Mouse (Mus musculus) adrenal gland, adult (tissue): Measurements from ENCODE around the gene Klhdc8b.

Experiments
- DNase-seq, 2 experiments: peaks; one replicate each; pipeline ENCODE4 v3.0.0; 2022 to 2023; ENCODE audit warnings: low spot score in 1 of 2; ENCODE audit not compliant: inconsistent age in 2 of 2

The Klhdc8b gene

DNA sequence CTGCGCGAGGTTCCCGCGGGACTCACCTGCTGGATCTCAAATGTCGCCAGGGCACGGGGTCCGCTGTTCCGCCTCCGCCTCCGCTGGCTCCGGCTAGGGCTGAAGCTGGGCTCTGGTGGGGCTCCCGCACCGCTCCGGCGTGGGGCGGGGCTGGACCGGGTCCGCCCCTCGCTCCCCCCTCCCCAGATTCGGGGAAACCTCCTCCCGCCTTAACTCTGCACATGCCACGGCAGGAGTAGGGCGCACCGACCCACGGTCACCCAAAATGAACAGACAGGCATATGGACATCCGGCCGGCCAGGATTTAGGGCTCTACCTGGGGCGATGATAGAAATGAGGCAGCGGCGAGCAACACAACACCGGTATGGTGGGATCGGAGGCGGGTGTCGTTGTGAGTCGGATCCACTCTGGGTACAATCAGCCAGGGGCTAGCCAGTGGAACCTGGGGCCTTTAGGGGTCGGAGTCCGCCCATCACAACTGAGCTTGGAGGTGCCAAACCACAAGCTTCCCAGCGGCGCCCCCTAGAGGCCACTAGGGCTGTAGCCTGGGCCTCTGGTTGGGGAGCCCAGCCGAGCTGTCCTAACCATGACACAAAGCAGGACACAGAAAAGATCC, 9.0 kb downstream of the Klhdc8b start:
- DNase-seq: peak; percentile 88 to 95

GRCm38 (mm10) chr9:108451519-108452160, 9.7 kb downstream of the Klhdc8b start:
- DNase-seq: no peak

DNA sequence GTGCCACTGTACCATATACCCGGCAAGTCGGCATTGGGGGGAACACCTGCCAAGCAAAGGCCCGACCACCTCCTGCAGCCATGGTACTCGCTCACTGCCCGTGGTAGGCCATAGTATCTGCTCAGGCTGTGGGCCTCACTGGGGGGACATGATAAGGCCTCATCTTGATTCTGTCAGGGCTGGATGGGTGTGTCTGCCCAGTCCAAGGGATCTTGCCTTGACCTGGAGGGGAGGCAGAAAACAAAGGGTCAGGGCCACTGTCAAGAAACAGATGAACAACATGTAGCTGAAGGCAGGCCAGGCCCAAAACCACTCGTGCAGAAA, 10.2 kb downstream of the Klhdc8b start:
- DNase-seq: no peak

DNA sequence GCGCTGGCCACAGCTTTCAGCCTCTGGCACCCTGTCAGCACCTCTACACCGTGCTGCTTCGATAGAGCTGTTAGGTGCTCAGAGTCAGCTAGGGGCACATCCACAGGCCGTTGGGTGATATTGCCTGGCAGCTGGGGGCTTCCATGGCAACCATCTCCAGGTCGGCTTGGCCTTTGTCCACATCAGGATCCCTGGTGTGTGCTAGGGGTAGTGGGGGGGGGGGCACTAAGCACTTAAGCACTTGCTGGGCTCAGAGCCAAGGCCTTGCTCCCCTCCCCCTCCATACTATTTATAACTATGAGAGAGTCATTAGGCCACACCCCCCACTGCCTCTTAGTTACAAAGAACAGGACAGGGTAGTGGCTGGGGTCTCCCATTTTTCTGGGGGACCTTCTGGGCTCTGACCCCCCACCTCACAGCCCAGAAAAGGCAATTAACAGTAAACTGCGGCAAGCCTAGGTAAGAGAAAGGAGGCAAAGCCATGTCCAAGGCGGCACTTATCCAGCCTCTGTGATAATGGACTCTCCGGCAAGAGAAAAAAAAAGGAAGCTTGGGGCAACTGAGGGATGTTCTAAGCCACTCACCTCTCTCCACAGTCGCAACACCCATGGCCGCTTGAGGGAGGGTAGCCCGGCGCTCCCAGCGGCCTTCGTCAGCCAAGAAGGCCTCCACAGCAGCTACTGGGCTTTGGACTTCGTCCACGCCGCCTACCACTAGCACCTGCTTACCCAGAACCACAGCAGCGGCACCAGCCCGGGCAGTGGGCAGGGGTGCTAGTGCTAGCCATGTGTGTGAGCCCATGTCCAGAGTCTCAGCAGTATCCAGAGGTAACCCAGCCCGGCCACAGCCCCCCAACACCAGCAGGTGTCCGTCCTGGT, 10.8 kb downstream of the Klhdc8b start:
- DNase-seq: peak in 1 of 2 experiments; percentile 56

- DNase-seq: peak; percentile 48 to 60
These were observed 11.5 kb downstream of the Klhdc8b start for GRCm38 (mm10) chr9:108449860-108450259.

DNA sequence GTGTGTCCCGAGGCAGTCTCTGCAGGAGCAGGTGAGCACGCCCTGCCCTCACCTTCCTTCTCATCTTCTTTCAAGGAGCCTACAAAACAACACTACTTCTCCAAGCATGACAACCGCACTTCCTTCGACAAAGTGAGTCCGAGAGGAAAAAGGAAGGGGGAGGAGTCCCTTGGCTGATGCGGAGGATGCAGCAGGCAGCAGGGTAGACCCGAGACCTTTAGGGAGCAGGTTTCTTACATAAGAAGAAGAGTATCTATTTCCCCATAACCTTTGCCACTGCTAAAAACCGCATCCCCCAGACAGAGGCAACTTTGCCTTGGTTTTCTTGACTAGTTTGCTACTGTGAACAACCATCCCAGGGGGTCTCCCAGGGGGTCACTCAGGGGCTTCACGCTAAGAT, 16.3 kb downstream of the Klhdc8b start:
- peak in 1 of 2 experiments; percentile 18 for DNase-seq

GRCm38 (mm10) chr9:108441236-108441919, 20.0 kb downstream of the Klhdc8b start:
- DNase-seq: peak in 1 of 2 experiments; percentile 15

GRCm38 (mm10) chr9:108440485-108440884, 20.9 kb downstream of the Klhdc8b start:
- DNase-seq: peak in 1 of 2 experiments; percentile 18

DNA sequence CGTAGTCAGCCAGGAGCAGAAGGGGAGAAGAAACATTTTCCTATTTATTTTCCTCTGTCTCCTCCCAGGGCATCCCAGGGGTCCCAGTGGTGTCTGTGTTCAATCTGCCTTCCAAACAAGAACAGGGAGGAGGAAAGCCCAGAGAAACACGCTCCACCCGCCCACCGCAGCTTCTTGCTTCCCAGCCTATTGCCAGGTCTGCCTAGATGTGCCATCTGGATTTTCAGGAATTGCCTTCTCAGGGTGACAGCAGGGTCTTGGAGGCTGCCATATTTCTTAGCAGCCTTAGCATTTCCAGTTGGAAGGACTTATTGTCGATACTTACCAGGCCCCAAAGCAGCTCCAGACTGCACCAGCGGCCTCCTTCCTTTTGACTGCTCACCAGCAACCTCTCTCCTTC, 22.2 kb downstream of the Klhdc8b start:
- DNase-seq: no peak

DNA sequence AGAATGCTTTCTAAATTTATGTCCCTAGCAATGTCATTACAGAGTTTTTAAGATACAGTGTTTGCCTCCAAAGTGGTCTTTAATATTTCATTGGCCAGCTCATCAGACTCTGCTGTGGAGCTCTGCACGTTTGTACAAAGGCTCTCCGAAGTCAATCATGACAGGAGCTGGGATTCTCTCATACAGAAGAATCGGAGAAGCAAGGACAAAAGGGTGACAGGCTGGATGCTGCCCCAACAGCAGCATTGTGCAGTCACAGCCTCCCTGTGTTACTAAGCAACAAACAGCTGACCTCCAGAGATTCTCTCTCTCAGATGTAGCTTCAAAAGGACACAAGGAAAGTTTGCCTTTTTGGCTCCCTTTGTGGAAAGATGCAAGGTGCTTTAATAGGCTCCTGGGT, 25.2 kb downstream of the Klhdc8b start, which contains the start of gene BC048562:
Gene BC048562 (plus strand): TSS at position 301 of the 400 bp plus-strand sequence.
- no peak for DNase-seq

DNA sequence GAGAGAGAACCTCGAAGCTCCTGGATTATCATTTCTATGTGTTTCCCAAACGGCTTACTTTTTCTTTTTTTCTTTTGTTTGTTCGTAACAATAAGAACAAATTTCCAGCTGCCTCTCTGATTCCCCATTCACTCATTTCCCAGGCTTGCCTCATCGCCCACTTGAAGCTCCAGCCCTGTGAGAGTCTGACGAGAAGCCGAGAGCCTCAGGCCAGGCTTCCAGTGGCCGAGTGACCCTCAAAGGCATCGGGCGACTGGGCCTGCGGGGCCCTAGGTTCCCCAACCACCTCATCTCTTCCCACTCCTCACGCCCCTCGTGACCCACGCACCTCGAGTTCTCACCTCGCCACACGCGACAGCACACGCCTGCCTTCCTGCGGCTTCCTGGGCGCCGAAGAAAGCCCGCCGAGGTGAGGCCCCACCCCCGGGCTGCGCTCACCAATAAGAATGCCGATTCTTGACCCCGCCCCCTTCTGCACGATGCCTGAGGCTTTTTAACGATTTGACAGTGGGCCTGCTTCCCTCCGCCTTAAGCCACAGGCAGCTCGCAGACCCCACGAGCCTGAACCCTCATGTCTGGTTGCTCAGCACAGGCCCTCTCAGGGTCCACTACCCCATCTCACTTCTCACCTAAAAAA, 29.8 kb downstream of the Klhdc8b start:
- no peak for DNase-seq

- DNase-seq: no peak
These were observed 33.0 kb downstream of the Klhdc8b start, which contains the start of gene Ccdc36 for GRCm38 (mm10) chr9:108428384-108428783. Gene Ccdc36 (minus strand): TSS chr9:108428484.

GRCm38 (mm10) chr9:108412221-108412620, 49.2 kb downstream of the Klhdc8b start:
- DNase-seq: peak; percentile 41 to 80

DNA sequence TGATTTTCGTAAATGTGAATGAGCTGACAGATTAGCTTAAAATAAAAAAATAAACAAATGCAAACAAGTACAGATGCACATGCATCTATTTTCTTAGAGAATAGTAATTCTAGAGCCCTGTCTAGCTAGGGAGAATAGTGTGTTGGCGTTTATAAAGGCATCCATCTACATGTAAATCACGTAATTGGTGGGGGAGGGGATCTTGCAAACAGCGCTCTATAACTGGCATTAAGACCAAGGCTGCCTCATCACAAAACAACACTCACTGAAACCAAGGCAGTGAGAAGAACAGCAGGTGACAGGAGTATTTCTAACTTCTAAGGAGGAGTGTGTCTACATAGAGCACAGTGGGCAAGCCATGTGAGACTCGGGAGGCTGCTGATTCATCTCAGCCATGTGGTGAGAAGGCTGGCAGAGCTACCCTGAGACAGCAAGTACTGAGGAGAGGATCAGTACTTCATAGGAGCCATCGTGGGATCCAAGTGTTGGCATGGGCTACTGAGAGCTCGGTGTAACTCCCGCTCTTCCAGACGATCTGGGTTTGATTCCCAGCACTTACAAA, 49.9 kb downstream of the Klhdc8b start:
- no peak for DNase-seq

GRCm38 (mm10) chr9:108409535-108409934, 51.8 kb downstream of the Klhdc8b start:
- DNase-seq: no peak

DNA sequence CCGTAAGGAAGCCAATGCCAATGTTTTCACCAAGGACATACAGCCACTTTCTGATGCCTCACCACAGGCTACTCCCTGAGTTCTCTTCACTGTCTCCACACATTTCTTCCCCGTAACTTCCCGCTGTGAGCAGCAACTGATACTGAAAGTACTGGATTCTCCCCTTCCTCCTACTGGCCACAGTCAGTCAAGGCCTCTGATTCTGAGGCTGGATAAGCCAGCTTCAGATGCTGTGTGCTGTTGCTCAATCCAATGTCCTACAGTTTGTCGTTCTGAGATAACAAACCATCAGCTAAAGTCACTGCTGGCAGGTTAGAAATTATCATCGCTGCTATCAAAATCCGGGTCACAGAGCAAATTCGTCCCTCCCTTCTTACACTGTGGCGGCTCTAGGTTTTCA, 56.9 kb downstream of the Klhdc8b start:
- DNase-seq: peak in 1 of 2 experiments; percentile 40

GRCm38 (mm10) chr9:108403081-108403480, 58.3 kb downstream of the Klhdc8b start:
- DNase-seq: no peak

DNA sequence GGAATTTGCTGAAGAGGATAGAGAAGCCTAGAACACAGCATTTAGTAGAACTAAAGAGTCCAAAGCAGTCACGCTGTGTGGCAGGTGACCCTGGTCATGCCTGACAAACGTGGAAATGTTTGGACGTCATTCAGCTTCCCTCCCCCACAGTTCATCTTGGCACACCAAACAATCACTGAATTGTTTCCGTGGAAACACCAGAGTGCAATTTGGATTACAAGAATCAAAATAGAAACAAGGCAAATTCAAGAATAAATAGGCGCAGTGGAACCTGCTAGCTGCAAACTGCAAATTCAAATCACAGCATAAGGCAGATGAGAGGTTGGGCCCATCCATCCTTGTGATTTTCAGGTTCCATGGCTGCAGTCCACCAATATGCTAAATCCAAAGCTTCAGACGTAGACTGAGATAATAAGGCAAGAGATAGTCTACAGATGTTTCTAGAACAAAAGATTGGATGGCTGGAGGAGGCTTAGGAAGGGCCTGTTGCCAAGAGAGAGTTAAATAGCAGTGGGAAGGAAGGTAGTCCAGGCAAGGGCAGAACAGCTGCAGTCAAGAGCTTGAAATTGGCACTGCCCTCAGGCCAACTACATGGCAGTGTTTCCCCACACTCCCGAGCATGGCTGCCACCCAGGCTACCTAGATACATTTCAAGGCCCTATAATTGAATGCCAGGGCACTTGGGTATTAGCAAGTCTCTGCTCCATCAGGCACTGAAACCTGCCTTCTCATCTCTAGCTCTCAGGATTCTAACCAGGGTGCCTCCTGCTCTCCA, 60.0 kb downstream of the Klhdc8b start:
- peak; percentile 35 to 83 for DNase-seq

GRCm38 (mm10) chr9:108398324-108398723, 63.1 kb downstream of the Klhdc8b start:
- DNase-seq: no peak
